Mouse (Mus musculus) urinary bladder, postnatal 4 days (tissue): ENCODE measurements at regions not wholly inside any gene's neighbourhood (a gene's known extent, or its start where the extent isn't known, plus 50 kb on each side); places are given as distances from the start of the nearest gene placed in this dataset.
"Not testable (repeated sequence)": the region's sequence is repeated elsewhere in the genome, so short reads cannot be mapped to it uniquely, and the experiment has no call there.

Experiments
- DNase-seq, 2 experiments: peaks; one replicate each; pipeline ENCODE4 v3.0.0; 2021 to 2022; ENCODE audit warnings: low spot score in 2 of 2

DNA sequence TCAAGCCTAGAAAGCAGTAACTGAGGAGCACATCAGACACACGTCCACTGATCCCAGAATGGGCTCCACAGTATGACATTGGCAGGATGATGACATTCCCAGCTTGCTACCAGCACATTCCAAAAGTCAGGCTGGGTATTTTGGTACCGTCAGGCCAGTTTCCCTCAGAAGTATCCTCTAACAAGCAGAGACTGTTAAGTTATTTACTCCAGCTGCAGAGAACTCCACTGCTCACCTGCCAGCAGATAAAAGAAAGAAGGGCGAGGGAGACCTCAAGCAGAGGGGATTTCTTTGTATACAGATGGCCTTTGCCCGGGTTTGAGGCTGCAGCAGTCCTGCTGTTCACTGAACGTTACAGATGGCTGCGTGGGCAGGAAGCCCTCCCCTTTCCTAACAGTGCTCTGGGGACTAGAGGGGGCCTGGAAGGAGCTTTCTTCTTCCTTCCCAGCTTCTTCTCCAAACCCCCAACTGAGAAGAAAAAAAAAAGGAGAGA, 175.2 kb upstream of the Meox2 start:
- no peak for DNase-seq

DNA sequence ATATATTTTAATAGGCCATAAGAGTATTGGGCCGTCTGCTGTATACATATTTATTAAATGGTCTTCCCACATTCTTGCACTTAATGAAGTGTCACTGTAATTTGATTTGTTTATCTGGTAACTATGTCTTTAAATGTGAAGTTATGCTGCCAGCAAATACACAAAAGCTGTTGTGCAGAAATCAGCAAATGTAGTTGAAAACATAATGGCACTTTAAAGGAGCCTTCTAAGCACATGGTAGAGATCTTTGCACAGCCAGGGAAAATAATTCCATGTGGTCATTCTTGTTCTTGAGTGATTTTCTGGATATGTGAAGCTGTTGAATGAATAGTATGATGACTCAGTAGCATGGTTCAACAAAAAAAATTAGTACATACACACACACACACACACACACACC, 164.4 kb upstream of the Meox2 start:
- DNase-seq: no peak

DNA sequence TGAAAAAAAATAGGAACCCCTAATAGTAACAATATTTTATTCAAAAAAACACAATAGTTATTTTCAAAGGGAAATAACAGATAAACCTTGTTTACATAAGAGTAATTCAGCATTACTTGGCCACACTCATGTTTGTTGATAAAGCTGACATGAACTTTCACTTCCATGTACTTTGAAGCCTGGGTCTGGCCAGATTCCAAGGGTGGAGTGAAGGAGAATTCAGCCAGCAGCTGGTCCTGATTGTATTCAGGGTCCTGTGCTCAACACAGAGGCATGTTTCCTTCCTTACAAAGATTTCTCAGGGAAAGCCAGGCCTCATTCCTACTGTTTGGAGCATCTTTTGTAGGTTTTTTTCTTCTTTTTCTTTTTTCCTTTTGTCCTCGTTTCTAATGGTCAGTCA, 162.4 kb upstream of the Meox2 start:
- peak in 1 of 2 experiments; percentile 22 for DNase-seq

DNA sequence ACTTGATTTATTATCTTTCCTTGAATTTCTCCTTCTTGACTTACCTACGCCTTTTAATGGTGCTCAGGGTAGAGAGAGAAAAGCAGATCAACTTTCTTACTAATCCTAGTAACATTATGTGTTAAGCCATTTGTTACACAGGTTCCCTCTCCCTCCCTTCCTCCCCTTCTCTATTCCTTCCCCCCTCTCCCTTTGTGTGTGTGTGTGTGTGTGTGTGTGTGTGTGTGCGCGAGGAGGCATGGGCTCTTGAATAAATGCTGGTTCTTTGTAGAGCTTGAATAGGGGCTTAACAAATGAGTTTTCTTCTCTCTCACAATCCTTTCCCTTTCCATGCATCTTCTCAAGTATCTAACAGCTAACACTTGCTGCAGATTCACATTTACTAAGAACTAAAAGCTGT, 160.4 kb upstream of the Meox2 start:
- DNase-seq: no peak

DNA sequence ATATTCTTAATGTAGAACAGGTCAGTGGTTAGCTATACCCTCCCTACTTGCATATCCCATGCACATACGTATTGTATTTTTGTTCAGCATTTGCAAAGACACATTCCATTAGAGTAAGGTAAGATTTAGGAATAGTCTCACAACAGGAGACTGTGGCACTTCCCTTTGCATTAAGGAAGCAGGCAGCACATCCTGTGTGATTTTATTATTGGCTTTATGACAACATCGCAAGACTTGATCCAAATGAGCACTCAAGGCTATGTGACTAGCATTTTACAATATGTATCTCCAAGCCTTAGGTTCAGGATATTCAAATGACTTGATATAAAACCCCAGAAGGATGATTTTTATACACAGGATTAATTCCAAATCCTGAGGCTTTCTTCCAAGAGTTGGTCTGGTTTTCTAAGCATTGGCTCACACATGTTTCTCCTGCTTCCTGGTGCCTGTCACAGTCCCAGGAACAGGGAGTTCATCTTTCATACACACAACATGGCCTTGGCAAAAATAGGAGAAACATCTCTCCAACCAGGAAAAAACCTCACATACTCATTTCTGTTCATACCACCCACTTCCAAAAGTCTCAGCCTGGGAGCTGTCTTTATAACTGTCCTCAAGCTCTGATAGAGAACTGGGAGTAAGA, 159.1 kb upstream of the Meox2 start:
- no peak for DNase-seq

DNA sequence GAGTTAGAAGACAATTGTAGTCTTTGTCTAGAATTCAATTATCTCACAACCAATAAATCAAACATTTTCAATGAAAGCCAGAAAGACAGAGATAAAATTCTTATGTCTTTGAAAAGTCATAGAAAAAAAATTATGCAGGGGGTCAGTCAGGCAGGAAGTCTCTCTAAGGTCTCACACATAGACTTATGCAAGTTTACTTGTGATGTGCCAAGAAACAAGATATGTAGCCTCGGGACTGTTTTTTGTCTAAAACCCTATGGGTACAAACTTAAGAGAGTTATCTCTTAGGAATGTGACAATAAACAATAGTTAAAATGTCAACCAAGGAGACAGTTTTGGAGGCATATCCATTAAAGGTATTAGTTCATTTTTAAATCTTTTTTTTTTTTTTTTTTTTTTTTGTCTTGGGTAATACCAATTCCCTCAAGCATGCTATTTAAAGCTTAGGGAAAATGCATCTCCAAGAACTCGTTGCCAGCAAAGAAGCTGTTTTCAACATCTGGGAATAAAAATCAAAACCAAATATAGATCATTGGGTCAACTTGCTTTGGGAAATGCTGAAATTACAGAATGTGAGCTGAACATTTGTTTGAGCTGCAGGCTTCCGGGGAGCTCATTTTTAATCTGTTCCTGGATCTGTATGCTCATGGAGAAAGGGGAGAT, 133.8 kb upstream of the Meox2 start:
- no peak for DNase-seq

DNA sequence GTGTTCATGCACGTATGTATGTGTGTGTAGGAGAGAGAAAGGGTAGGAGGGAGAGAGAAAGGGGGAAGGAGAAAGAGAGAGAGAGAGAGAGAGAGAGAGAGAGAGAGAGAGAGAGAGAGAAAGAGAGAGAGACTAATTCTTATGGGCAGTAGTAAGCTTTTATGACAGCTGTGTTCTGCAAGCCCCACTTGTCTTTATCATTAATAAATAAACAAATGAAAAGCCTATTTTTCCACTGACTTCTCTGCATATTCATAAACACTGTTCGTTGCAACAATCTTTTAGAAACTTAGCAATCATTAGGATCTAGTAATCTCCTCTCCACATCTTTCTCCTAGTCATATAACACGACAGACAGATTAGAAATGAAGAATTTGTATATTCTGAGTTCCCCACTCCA, 131.2 kb upstream of the Meox2 start:
- DNase-seq: no peak

DNA sequence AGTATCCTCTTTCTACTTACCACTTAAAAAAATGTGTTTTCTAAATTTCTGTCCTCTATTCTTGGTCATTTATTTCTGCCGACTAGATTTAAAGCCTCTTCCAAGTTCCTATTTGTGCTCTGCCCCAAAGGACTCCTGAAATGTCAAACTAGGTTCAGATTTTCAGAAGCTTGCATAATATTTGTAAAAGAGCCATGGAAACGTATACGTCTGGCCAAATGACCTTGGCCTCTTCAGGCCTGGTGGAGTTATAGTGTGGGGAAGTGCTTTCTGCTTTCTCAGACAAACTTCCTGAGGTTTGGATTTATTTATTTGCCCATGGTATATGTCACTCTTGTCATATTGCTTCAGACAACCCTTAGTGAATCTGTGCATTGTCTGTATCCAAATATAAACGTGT, 117.2 kb upstream of the Meox2 start:
- DNase-seq: no peak

DNA sequence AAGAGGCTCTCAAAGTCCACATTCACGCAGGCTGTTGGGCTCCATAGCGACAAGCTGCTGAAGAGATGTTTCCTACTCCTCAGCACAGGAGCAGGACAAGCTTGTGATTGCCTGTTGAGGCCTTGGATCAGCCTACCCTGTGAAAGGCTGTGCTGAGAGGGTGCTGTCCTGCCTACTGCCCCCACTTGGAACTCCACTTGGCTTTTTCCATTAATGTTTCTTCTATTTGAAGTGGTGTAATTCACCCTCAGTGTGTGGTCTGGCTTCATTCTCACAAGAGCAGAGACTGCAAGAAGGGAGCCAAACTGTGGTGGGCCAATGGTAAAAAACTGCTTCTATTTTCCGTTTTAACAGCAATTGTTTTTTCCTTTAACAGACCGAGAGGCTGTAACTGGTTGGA, 116.4 kb upstream of the Meox2 start:
- no peak for DNase-seq

DNA sequence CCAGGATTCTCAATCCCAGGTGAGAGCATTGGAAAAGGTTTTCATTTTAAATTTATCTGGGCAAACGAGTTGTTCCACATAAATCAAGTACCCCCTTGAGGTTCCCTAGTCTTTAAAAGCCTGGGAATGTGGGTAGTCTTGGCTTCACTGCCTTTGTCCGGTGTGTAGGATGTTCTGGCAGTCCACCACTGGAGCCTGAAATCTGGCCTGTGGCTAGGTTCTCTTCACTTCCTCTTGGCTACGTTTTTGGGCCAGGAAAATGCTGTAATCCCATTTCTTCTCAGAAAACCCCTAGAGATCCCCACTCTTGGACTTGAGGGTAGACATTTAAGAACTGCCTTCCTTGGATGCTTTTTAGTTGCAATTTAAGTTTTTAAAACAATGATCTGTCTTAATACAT, 106.9 kb upstream of the Meox2 start:
- no peak for DNase-seq

DNA sequence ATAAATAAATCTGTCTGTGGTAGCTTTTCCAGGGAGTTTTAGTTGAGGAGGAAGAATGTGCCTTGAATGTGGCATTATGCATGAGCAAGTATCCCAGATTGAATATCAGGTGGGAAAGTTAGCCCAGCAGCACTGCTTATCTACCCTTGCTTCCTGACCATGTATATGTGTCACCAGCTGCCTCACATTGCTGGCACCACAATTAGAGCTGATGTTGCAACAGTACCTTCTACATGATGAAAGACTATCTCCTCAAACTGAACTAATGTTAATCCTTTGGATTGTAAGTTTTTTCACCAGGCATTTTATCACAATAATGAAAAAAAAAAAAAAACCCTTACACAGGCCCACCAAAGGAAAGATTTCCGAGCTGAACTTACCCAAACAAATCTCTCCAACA, 103.1 kb upstream of the Meox2 start:
- DNase-seq: no peak

DNA sequence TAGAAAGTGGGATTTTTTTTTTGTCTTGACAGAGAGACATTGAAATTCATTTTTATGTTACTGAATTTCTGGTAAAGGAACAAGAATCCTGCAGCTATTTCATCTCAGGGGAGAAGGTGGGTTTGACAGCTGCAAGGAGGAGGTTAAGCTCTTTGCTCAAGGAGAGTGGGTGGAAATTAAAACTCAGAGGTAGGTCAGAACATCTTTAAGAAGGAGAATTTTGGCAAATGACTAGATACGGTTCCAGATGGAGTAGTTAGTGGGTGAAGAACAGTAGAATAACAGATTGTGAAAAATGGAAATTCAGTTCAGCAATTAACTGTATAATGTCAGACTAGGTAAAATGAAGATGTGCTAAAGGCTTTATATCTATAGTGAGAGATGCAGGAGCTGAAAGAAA, 98.0 kb upstream of the Meox2 start:
- DNase-seq: no peak

DNA sequence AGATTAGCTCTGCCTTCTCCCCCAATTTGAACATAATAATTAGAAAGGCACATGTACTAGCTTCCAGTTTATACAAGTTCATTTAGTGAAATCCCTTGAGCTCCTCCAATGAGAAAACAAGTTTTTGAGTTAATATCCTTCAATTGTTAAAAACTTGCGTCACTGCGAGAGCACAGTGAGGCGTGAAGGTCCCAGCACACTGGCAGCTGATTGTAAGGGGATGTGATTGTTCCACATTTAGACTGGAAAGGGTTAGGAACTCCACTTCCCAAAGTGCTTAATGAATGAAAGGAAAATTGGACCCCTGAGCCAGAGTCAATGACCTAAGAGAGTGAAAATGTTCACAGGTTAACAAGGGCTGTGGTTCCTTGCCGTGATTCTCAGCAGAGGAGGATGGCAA, 93.9 kb upstream of the Meox2 start:
- no peak for DNase-seq

DNA sequence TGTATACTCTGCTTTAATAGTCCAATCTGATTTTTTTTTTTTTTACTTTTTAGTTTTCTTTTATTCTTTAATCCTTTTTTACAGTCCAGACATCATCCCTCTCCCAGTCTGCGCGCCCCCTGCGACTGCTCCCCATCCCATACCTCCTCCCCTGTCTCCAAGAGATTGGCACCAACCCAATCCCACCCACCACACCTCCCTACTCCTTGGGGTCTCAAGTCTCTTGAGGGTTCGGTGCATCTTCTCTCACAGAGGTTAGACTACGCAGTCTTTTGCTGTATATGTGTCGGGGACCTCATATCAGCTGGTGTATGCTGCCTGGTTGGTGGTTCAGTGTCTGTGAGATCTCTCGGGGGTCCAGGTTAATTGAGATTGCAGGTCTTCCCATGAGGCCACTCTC, 93.4 kb upstream of the Meox2 start:
- DNase-seq: not testable (repeated sequence)

DNA sequence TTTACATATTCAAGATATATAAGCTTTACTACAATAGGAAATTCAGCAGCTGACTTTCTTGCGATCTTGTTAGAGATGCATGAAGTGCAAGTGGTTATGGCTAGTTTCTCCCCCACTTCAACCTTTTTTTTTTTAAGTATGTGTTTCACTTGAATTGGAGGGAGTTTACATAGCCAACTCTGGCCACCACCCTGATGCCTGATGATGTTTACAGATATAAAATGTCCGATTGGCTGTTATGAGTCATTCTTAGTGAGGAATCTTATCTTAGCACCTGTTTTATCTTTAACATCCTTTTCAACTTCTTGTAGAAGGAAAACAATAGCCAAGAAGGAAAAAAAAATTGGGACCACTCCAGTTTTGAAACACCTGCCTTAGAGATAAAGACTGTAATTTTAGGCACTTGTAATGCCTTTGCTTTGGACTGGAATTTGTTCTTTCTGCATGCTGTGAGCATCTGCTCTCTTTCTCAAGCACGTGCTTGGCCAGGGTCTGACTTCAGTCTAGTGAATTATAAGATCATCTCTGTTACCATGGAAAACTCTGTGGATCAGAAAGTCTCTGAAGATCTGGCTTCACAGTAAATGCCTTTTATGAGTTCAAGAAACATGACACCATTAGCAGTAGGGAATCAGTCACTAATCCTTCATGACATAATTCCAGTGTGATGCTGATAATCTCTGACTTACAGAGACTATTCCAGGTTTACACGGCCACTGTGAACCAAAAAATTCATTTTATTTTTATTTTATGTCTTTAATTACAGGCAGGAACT, 92.7 kb upstream of the Meox2 start:
- no peak for DNase-seq

DNA sequence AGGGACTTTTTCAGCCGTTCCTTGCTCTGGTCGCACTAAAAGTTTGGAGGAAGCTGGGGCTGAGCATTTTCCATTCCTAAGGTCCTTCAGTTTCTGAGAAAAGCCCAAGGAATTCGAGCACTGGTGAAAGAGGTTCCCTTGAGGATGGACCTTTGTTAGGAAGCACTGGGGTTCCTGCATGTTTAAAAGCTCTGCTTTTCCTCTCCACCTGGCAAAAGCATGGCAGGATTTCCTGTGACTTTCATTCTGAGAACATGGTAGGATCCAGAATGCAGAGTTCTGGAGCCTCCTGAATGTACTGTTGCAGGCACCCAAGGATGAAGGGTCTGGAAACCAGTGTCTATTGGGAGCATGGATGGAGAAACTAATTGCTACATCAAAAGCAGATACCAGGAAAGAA, 61.1 kb upstream of the Meox2 start:
- no peak for DNase-seq

DNA sequence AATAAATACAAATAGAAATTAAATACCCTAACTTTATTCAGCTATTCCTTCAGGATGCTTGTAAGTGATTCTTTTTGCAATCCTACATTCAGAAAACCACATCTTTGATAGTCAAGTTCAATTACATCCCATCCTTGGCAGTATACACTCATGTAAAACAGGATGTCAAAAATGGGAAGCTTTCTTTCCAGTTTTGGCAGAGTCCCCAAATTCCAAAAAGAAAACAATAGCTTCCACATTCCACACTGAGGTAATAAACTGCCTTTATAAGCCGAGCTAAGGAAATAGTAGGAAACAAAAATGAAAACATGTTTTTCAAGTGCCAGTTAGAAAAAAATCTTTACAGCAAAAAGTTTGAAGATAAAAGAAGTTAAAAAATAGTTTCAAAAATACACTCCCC, 57.7 kb upstream of the Meox2 start:
- DNase-seq: no peak

DNA sequence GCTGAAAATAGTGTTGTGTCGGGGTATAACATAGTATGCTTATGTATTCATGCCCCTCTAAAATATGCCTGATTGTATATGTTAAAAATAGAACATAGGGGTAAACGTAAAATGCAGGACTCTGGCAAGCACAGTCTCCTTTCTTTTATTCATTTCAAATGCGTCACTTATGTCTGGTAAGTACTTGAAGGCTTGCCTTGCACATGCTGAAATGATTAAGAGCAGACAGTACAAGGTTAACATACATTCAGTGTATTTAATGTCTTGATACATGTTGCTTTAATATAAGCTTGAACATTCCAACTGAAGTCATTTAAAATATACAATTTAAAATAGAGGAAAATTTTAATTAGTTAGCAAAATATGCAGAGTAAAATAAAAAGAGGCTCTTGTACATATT, 50.9 kb upstream of the Meox2 start:
- no peak for DNase-seq
